Mouse (Mus musculus) CH12.LX (cell line): ENCODE results near the gene Tmem165. TPM values are rescaled to one million over a fixed set of nuclear protein-coding genes. Genes with fewer than 3 reads are reported as not detected.

ENCODE experiments used
- DNase-seq: peaks from one replicate; pipeline ENCODE4 v3.0.0-alpha.2; 2013; ENCODE audit errors: extremely low read depth
- H3K27ac ChIP-seq: 2 replicates; pipeline ENCODE4 v1.5.1; 2012; ENCODE audit warnings: low read depth, mild to moderate bottlenecking, control low read depth, moderate library complexity; ENCODE audit not compliant: insufficient read depth
- H3K27me3 ChIP-seq: replicated peaks from 2 replicates; pipeline ENCODE3; 2012; ENCODE audit warnings: inconsistent platforms
- H3K36me3 ChIP-seq, 2 experiments: replicated peaks in 1 of 2; 2 replicates each; pipeline versions ENCODE3 to v1.6.1; 2012; ENCODE audit warnings: inconsistent platforms in 1 of 2, low read length in 1 of 2, mild to moderate bottlenecking in 1 of 2, mixed read lengths in 1 of 2, moderate library complexity in 1 of 2; ENCODE audit not compliant: control insufficient read depth in 1 of 2, insufficient read depth in 1 of 2
- H3K4me1 ChIP-seq, 2 experiments: 2 replicates each; pipeline ENCODE4 v1.6.1; 2012; ENCODE audit warnings: inconsistent platforms in 1 of 2, moderate library complexity in 1 of 2; ENCODE audit not compliant: insufficient read depth in 2 of 2, control insufficient read depth in 1 of 2
- H3K4me2 ChIP-seq: 2 replicates; pipeline ENCODE4 v1.6.1; 2012; ENCODE audit warnings: low read depth, mild to moderate bottlenecking, control low read depth; ENCODE audit not compliant: poor library complexity, insufficient read depth, severe bottlenecking
- H3K4me3 ChIP-seq, 3 experiments: fragments of 150-350 bp in 1 of 3; sonication (generic) in 1 of 3; replicated peaks in 1 of 3; 2 replicates each; pipeline versions ENCODE3 to v1.5.1; 2011 to 2012; ENCODE audit warnings: low read depth in 2 of 3, low read length in 2 of 3, mild to moderate bottlenecking in 2 of 3, moderate library complexity in 2 of 3, control low read depth in 1 of 3, improper control_type of control experiment in 1 of 3, inconsistent platforms in 1 of 3, mixed read lengths in 1 of 3; ENCODE audit not compliant: poor library complexity in 1 of 3
- H3K79me2 ChIP-seq: replicated peaks from 2 replicates; pipeline ENCODE4 v1.6.1; 2012; ENCODE audit warnings: mild to moderate bottlenecking, moderate library complexity; ENCODE audit not compliant: control insufficient read depth, poor library complexity, insufficient read depth, severe bottlenecking; ENCODE audit errors: extremely low read depth
- H3K9ac ChIP-seq: 2 replicates; pipeline ENCODE4 v1.6.1; 2012; ENCODE audit warnings: low read depth, mild to moderate bottlenecking, control low read depth, moderate library complexity; ENCODE audit not compliant: insufficient read depth
- H3K9me3 ChIP-seq: replicated peaks from 2 replicates; pipeline ENCODE3; 2012; ENCODE audit warnings: low read length, inconsistent platforms, mixed read lengths
- CHD2 ChIP-seq: IDR thresholded peaks from 2 replicates; pipeline ENCODE4 v1.6.1; 2011; ENCODE audit warnings: low read length, improper control_type of control experiment
- ELF1 ChIP-seq: IDR thresholded peaks from 2 replicates; pipeline ENCODE4 v1.6.1; 2014; ENCODE audit warnings: low read depth, mild to moderate bottlenecking, inconsistent platforms, low read length, improper control_type of control experiment
- EP300 ChIP-seq: IDR thresholded peaks from 2 replicates; pipeline ENCODE4 v1.6.1; 2011; ENCODE audit warnings: low read length, improper control_type of control experiment
- ETS1 ChIP-seq: conservative IDR thresholded peaks from 2 replicates; pipeline ENCODE4 v1.6.1; 2012; ENCODE audit warnings: low read depth, mild to moderate bottlenecking, inconsistent platforms, low read length, improper control_type of control experiment, moderate library complexity
- GABPA ChIP-seq: IDR thresholded peaks from 2 replicates; pipeline ENCODE4 v1.6.1; 2012; ENCODE audit warnings: low read depth, low read length, improper control_type of control experiment, inconsistent platforms; ENCODE audit not compliant: insufficient replicate concordance
- HCFC1 ChIP-seq: IDR thresholded peaks from 2 replicates; pipeline ENCODE4 v1.6.1; 2012; ENCODE audit warnings: low read depth, mild to moderate bottlenecking, inconsistent platforms, low read length, improper control_type of control experiment
- JUN ChIP-seq: IDR thresholded peaks from 2 replicates; pipeline ENCODE4 v1.6.1; 2011; ENCODE audit warnings: low read depth, mild to moderate bottlenecking, low read length, improper control_type of control experiment, moderate library complexity; ENCODE audit not compliant: insufficient read depth
- JUND ChIP-seq: conservative IDR thresholded peaks from 2 replicates; pipeline ENCODE4 v1.6.1; 2011; ENCODE audit warnings: low read depth, low read length, improper control_type of control experiment
- MAZ ChIP-seq: IDR thresholded peaks from 2 replicates; pipeline ENCODE4 v1.6.1; 2012; ENCODE audit warnings: low read depth, mild to moderate bottlenecking, inconsistent platforms, low read length, improper control_type of control experiment, moderate library complexity
- MXI1 ChIP-seq: IDR thresholded peaks from 2 replicates; pipeline ENCODE4 v1.6.1; 2011; ENCODE audit warnings: mild to moderate bottlenecking, low read depth, low read length, improper control_type of control experiment
- NRF1 ChIP-seq: IDR thresholded peaks from 2 replicates; pipeline ENCODE4 v1.6.1; 2014; ENCODE audit warnings: low read depth, mild to moderate bottlenecking, inconsistent platforms, low read length, improper control_type of control experiment, moderate library complexity
- POLR2A ChIP-seq: IDR thresholded peaks from 2 replicates; pipeline ENCODE4 v1.6.1; 2011; ENCODE audit warnings: low read depth, mild to moderate bottlenecking, improper control_type of control experiment, low read length
- RCOR1 ChIP-seq: conservative IDR thresholded peaks from 2 replicates; pipeline ENCODE4 v1.6.1; 2012; ENCODE audit warnings: low read depth, mild to moderate bottlenecking, inconsistent platforms, low read length, improper control_type of control experiment
- SIN3A ChIP-seq: IDR thresholded peaks from 2 replicates; pipeline ENCODE4 v1.6.1; 2012; ENCODE audit warnings: low read length, improper control_type of control experiment, inconsistent platforms
- SMC3 ChIP-seq: IDR thresholded peaks from 2 replicates; pipeline ENCODE4 v1.6.1; 2011; ENCODE audit warnings: low read depth, low read length, improper control_type of control experiment
- TBP ChIP-seq: conservative IDR thresholded peaks from 2 replicates; pipeline ENCODE4 v1.6.1; 2011; ENCODE audit warnings: low read depth, low read length, improper control_type of control experiment
- TCF12 ChIP-seq: IDR thresholded peaks from 2 replicates; pipeline ENCODE4 v1.6.1; 2014; ENCODE audit warnings: low read depth, mild to moderate bottlenecking, inconsistent platforms, low read length, improper control_type of control experiment
- USF1 ChIP-seq: IDR thresholded peaks from 2 replicates; pipeline ENCODE4 v1.6.1; 2014; ENCODE audit warnings: low read depth, mild to moderate bottlenecking, inconsistent platforms, low read length, improper control_type of control experiment
- USF2 ChIP-seq: conservative IDR thresholded peaks from 2 replicates; pipeline ENCODE4 v1.6.1; 2011; ENCODE audit warnings: low read depth, low read length, improper control_type of control experiment
- ZMIZ1 ChIP-seq: IDR thresholded peaks from 2 replicates; pipeline ENCODE4 v1.6.1; 2012; ENCODE audit warnings: low read depth, mild to moderate bottlenecking, inconsistent platforms, low read length, improper control_type of control experiment
- ZNF384 ChIP-seq: IDR thresholded peaks from 2 replicates; pipeline ENCODE4 v1.6.1; 2012; ENCODE audit warnings: low read depth, low read length, improper control_type of control experiment, inconsistent platforms
- dilution Hi-C: fragments of 300-500 bp; cut with MboI; formaldehyde crosslinking; loops from 2 replicates; pipeline ENCODE4 v1.14.3; 2020; ENCODE audit warnings: low sequenced_read_pairs; ENCODE audit not compliant: extremely low pct_unique_long_range_greater_than_20kb, extremely low pct_ligation_motif_present
- in situ Hi-C: fragments of 300-500 bp; cut with MboI; formaldehyde crosslinking; loops from 3 replicates; pipeline ENCODE4 v1.14.3; 2019; ENCODE audit warnings: low sequenced_read_pairs, low pct_ligation_motif_present, low pct_unique_long_range_greater_than_20kb, mixed read lengths
- polyA plus RNA-seq: library from polyadenylated mRNA; unstranded; fragments of >175 nt; gene quantifications from 2 replicates; pipeline ENCODE4 v1.2.1, GENCODE M21; 2012; ENCODE audit warnings: low read depth; ENCODE audit not compliant: insufficient read length
- total RNA-seq, 2 experiments: library from RNA; depleted of rRNA; stranded (reverse); fragments of 300-350 nt in 1 of 2; fragments of >200 nt in 1 of 2; gene quantifications; 2 replicates each; pipeline ENCODE4 v1.2.3; 2012 to 2014

Gene Tmem165
- total and polyA plus RNA-seq, 3 experiments, result 64.2 to 144 (median 96.2) TPM

DNA sequence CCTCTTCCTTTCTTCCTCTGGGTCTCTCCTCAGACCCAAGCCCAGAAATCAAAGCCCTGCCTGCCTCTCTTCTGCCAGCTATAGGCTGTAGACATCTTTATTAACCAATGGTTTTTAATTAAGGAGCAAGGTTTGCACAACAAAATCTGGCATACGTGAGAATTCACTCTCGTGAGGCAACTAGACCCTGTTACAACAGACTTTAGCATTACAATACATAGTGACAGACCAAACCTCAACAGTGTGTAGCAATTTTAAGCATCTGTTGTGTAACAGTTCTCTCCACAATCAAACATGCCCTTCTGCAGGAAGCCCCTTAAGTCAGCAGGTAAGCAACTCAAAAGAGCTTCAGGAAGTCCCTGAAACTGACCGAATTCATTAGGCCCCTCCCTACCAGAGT lies 47.4 kb upstream of the Tmem165 start:
- dilution Hi-C loops (no loop called here), in situ Hi-C loops (no loop called here)
- Histone ChIP-seq H3K27me3 (no peaks in the 10 kb centered on the region), H3K9me3 (no peaks in the 10 kb centered on the region), H3K4me3 (no peak overlapping the region), H3K27ac (no peak overlapping the region), H3K4me1 (peaks cover 3 to 17% of the 10 kb centered on the region in 2 experiments; a peak in 3 of 4 replicates), H3K36me3 (no peaks in the 10 kb centered on the region), H3K4me2 (no peak overlapping the region), H3K79me2 (0 out of 2 replicates have a peak, but pooled peaks cover under 1% of the 10 kb centered on the region), H3K9ac (no peak overlapping the region)
- DNase-seq, result no peak
- TF ChIP-seq POLR2A (no peak), TBP (no peak), TCF12 (no peak), ZMIZ1 (no peak), CHD2 (no peak), GABPA (no peak), HCFC1 (no peak), MXI1 (no peak), ZNF384 (no peak), USF2 (no peak)

DNA sequence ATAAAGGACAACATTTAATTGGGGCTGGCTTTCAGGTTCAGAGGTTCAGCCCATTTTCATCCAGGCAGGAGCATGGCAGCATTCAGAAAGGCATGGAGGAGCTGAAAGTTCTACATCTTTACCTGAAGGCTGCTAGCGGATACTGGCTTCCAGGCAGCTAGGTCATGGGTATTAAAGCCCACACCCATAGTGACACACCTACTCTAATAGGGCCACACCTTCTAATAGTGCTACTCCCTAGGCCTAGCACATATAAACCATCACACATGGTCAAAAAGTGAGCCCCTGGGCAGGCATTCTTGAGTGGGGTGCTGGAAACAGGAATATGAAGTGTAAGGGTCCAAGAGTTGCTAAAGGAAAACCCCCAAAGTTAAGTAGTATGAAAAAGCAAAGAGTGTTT lies 46.1 kb upstream of the Tmem165 start:
- Histone ChIP-seq H3K4me2 (no peak overlapping the region), H3K4me3 (no peak overlapping the region), H3K36me3 (peaks cover 0 to 3% of the 10 kb centered on the region in 2 experiments), H3K79me2 (0 out of 2 replicates have a peak, but pooled peaks cover 2% of the 10 kb centered on the region), H3K9me3 (no peaks in the 10 kb centered on the region), H3K27ac (no peak overlapping the region), H3K27me3 (no peaks in the 10 kb centered on the region), H3K4me1 (peaks cover 3 to 19% of the 10 kb centered on the region in 2 experiments; a peak in 3 of 4 replicates), H3K9ac (no peak overlapping the region)
- dilution Hi-C loops (no loop called here), in situ Hi-C loops (no loop called here)
- DNase-seq, result no peak
- TF ChIP-seq RCOR1, result no peak
- TF ChIP-seq JUN, result no peak
- TF ChIP-seq SMC3, result no peak
- no peak for TF ChIP-seq ZMIZ1
- no peak for TF ChIP-seq MAZ
- no peak for TF ChIP-seq EP300
- no peak for TF ChIP-seq ETS1
- TF ChIP-seq MXI1, result no peak
- TF ChIP-seq CHD2, result no peak
- no peak for TF ChIP-seq USF1
- no peak for TF ChIP-seq SIN3A
- TF ChIP-seq NRF1, result no peak
- TF ChIP-seq JUND, result no peak
- no peak for TF ChIP-seq POLR2A
- no peak for TF ChIP-seq ELF1
